Mouse (Mus musculus) large intestine, adult 2 months (tissue): ENCODE data around the gene Ddah1. TPM values are rescaled to one million over a fixed set of nuclear protein-coding genes. Genes with fewer than 3 reads are reported as not detected.
"Not testable (repeated sequence)": the region's sequence is repeated elsewhere in the genome, so short reads cannot be mapped to it uniquely, and the experiment has no call there.

Experiments
- DNase-seq: peaks from one replicate; pipeline ENCODE4 v3.0.0-alpha.2; 2012; ENCODE audit warnings: low read depth, low spot score
- WGBS: fragments of 180-500 bp; shearing (Covaris S2); methylation state at CpG from one replicate; pipeline ENCODE4 v1.1.7; 2018; 5-methylcytosine and 5-hydroxymethylcytosine counted together
- polyA plus RNA-seq: library from polyadenylated mRNA; depleted of rRNA; stranded (reverse); fragments of >200 nt; gene quantifications from 2 replicates; pipeline ENCODE4 v1.2.3, GENCODE M21; 2012

Gene Ddah1
- polyA plus RNA-seq, 1 experiment = 25.1 TPM

DNA sequence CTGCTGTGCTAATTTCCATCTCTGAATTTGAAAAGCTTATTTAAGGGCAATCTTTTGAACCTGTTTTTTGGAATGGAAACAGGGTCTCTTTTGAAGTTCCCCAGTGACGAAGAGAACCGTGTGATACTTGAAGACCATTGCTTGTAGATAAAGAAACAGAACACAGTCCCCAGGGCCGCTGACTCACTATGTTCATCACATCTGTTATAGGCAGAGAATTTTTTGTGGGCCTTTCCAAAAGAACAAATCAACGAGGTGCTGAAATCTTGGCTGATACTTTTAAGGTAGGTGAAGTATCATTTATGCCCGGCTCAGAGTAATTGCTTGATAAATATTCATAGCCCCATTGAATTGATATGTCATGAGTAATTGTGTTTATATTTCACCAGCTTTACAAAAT lies 93.6 kb downstream of the Ddah1 start:
- DNase-seq = no peak
- WGBS = 92% methylated on average over 5 of the region's 5 CpGs

DNA sequence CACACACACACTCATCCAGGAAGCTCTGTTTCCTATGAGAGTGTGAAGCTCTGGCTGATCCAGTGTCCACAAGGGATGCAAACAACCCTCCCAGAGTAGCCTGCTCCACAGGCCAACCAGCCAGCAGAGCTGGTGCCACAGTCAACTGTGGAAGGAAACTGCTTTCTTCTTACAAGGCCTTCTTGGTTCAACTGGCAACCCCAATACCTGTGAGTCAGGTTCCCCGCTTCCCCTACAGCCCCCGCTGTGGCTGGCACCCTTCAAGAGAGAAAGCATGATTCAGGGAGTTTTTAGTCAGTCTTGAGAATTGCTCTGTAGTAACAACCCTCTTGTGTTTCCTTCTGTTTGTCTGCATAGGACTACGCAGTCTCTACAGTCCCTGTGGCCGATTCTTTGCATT lies 94.3 kb downstream of the Ddah1 start:
- 94% methylated on average over 4 of the region's 4 CpGs for WGBS
- DNase-seq = no peak

DNA sequence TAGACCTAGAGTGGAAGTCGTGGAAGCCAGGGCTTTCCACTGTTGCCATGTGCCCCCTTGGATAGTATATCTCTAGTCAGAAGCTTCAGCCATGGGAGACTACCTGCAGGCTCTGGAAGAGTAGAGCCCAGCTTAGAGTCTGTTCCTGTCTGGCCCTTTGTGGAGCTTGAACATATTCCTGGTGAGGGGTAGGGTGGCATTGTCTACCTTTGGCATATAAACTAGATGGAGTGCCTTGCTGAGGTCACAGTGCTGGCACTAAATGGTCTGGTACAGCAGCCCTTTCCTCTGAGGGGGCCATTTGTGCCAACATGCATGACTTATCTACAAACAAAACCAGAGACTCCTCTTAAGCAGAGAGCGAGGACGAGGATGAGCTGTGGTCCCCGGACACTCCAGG lies 95.2 kb downstream of the Ddah1 start:
- no peak for DNase-seq
- 93% methylated on average over 4 of the region's 4 CpGs for WGBS

DNA sequence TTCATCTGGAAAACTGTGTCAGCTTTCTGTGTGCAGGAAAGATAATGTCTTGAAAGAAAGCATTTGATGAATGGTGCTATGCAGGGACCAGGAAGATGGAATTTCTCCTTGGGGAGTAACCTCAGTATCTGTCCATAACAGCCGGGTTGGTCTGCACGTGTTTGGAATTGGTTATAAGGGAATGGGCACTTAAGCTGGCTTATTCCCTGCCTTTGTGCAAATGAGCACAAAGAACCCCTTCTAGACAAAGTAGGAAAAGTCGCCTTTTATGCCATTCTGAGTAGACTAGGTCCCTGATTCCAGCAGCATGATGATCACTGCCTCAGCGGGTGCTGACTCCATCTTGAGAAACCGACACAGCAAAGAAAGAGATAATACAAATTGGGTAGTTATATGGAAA lies 96.0 kb downstream of the Ddah1 start:
- whole genome bisulfite sequencing = 85% methylated on average over 5 of the region's 5 CpGs
- DNase-seq = no peak

DNA sequence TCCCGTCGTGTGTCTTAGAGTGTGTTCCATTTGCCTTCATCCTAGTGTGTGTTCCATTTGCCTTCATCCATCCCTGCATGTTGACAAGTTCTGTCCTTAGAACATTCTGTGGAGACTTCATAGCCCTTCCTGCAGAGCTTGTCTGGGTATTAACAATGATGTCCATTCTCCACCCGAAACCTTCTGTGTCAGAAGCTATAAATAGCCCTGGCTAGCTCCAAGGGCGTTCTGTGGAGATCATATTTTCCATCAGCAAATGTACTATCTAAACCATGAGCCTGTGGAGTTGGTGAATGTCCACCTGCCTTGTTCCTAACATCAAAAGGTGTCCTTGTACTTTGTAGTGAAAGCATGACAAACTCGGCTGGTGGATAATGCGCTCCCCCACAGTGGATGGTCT lies 96.8 kb downstream of the Ddah1 start:
- DNase-seq = no peak
- 83% methylated on average over 6 of the region's 6 CpGs for WGBS

DNA sequence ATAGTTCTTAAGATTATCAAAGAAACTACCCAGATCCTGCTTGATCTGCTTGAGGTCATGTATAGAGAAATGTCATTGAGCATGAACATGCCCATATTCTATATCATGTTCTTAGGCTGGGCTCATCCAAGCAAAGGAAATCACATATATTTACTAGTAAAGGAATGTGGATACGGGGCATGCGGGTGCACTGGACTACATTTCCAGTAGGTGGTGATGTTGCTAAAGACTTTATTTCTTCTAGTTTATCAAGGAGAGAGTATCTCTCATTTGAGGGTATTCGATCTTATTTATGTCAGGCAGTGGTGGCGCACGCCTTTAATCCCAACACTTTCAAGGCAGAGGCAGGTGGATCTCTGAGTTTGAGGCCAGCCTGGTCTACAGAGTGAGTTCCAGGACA lies 99.9 kb downstream of the Ddah1 start:
- no peak for DNase-seq
- WGBS = 91% methylated on average over 5 of the region's 5 CpGs

DNA sequence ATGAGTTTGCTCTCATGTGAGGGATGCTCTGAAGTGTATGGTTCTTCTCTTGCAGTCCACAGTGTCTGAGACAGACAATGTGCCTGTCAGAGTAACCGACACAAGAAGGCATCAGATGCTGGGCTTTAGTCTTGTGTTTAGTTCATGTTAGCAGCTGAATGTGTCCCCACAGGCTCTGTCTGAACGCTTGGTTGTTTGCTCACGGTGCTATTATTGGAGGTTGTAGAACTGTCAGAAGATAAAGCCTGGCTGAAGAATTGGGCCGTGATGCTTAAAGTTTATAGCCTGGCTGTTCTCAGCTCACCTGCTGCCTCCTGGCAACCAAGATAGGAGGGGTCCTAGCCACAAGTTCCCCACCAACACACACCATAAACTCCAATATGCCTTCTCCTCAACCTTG lies 104.0 kb downstream of the Ddah1 start:
- WGBS = 35% methylated on average over 4 of the region's 4 CpGs

DNA sequence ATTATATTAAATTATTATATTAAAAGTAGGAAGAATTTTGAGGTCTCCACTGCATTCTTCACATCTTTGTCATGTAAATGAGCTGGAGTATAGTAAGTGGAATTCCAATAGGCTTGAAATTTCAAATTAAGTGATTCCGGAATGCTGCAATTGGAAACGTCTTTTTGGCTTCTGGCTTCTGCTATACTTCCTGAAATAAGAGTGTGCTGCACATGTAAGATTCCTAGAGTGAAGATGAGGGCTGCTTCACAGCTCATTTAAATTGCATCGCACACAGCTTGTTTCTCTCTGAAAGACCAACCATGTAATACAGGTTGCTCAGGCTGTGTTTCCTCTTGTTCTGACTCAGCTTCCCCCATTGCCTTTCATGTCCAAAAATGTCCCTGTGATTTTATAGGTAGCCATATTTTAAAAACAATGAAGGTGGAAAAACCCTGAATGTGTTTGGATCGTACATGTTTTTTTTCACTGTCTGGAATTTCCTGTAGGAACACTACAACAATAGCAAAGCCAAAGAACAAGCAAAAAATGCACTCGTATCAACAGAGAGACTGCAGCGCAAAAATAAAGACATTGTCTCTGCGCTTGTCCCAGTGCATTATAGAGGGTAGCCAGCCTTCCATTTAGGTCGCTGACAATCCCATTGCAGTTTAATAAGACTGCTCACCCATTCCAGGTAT lies 105.7 kb downstream of the Ddah1 start:
- no peak for DNase-seq
- 77% methylated on average over 8 of the region's 8 CpGs for WGBS

More for the DNA sequence above, 104.0 kb downstream of the Ddah1 start:
- no peak for DNase-seq

DNA sequence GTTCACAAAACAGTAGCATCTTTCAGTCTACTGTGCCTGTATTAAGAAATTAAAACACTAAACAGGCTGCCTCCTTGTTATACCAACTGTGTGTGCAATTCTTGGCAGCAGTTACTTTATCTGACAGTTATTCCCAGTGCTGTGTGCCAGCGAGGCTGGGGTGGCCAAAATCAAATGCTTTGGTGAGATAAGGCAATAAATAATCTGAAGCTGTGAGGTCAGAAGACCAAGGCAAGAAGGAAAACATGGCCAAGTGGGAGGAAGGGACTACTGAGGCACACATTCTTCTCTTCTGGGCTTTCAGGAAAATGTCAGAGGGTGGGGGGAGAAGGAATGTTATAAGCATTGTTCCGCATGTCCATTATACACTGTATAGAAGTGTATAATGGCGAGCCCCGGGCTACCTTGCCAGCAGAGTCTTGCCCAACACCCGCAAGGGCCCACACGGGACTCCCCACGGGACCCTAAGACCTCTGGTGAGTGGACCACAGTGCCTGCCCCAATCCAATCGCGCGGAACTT lies 106.3 kb downstream of the Ddah1 start:
- 92% methylated on average over 7 of the region's 10 CpGs for WGBS
- DNase-seq = no peak

DNA sequence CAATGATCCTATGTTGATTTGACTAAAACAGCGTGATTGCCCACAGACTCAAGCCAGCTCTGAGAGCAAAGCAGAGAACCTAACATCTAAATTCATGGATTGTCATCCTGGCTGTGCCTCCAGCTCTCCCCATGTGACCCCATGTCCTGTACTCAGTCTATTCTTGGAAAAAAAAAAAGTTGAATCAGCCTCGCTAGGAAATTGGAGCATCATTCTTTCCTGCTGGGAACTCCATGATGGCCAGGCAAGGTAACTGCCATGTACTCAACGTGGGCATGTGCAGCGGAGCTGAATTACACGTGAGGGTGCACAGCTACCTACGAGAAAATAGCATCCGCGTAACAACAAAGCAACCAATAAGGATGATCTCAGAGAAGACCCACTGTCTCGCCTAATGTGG lies 114.2 kb downstream of the Ddah1 start:
- 90% methylated on average over 9 of the region's 9 CpGs for whole genome bisulfite sequencing
- no peak for DNase-seq

DNA sequence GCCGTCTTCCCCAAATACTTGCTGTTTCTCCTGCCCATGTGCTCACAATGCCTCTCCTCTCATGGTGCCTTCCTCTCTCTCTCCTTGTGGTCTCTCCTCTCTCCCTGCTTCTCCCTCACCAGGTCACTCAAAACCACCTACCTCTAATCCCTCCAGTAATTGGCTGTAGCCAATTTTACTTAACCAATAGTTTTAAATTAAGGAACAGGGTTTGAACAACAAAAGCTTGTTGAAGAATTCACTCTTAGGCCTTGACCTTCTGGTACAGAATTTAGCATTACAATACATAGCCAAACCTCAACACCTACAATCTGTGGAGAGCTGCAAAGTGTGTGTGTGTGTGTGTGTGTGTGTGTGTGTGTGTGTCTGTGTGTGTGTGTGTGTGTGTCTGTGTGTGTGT lies 114.8 kb downstream of the Ddah1 start:
- no peak for DNase-seq
- WGBS = 100% methylated on average over 1 of the region's 1 CpGs

DNA sequence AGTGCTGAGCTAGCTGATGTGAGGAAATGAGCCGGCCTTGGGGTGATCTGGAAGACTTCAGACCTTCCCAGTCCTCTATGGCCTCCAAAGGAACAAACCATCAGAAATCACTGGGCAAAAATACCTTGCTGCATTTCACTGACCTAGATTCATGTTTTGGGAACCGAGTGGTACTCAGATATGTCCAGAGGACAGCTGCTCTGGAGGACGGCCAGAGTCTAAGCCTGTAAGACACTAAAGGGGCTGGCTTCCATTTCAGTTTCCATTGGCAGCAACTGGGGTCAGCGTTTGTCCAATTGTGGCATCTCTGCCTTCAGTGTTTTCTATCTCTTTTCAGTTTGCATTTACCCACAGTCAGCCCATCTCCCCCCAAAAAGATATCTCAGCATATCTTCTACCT lies 115.7 kb downstream of the Ddah1 start:
- 70% methylated on average over 4 of the region's 4 CpGs for WGBS
- DNase-seq = no peak

DNA sequence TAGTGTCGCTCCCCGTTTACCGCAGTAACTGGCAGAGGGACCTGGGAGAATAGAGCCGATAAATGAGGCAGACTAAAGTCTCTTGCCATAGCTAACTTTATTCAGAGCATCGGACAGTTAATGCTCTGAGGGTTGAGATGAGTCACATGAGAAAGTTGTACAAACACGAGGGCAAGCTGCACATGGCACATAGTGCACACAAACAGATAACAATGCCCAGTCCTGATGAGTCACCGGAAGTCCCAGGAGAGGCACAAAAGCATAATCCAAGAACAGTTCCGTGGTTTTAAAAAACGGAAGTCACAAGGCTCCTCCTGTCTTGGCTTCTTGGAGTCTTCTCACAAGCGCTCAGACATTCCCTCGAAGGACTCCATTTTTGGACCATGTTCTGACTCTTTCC lies 117.6 kb downstream of the Ddah1 start:
- DNase-seq = no peak
- WGBS = 74% methylated on average over 11 of the region's 11 CpGs

DNA sequence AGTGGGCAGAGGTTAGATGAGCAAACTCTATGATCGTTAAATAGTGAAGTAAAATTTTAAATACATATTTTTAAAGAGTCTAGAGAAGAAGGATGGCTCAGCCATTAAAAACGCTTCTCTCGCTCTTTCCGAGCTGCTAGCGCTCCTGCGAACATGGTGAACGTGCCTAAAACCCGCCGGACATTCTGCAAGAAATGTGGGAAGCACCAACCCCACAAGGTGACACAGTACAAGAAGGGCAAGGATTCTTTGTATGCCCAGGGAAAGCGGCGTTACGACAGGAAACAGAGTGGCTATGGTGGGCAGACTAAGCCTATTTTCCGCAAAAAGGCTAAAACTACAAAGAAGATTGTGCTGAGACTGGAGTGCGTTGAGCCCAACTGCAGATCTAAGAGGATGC lies 120.4 kb downstream of the Ddah1 start:
- WGBS = 96% methylated on average over 14 of the region's 14 CpGs
- not testable (repeated sequence) for DNase-seq

DNA sequence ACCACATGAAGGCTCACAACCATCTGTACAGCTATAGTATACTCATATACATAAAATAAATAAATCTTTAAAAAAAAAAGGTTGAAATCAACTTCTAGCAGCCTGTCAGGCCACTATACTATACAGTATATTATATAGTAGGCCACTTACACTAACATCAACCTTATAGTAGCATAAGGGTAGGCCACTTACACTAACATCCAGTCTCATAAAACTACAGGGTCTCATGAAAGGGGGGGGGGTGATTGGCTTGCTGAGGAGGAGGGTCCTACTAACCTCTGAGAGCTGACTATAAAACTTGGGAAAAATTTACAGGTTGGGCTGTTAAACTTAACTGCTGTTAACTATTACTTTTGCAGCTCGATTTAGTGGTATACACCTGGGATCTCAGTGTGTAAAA lies 121.9 kb downstream of the Ddah1 start:
- 33% methylated on average over 1 of the region's 1 CpGs for WGBS
- no peak for DNase-seq

DNA sequence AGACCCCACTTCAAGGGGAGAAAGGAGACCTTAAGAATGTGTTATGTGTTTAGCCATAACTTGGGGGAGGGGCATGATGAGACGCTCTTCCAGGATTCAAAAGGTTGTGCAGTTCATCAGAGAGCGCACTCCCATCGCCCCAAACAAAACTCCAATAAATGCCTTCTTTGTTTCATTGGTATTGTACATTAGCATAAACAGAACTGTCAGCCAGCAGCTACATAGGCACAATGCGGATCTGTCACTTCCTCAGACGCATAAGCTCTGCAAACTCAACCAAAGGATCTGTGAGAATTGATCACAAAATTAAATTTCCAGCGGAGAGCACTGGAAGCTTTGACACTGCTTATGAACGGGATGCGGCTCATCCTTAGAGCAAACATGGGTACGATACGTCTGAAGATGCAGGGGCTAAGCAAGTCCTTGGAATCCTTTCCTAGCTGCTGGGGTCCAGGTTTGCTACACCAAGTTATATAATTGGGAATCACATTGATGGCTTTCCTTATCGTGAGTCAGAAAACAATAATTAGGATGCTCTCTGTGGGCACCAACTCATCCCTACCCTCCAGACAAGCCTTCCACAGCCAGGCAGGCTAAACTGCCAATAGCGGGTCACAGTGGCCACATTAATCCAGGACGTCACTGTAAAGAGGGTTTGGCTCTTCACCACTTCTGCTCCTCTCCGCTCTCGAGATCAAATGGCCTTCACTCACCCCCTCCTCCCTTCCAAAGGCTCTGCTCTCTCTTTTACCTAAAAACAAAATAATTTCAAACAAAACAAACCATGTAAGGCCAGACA lies 123.8 kb downstream of the Ddah1 start:
- no peak for DNase-seq
- 92% methylated on average over 15 of the region's 15 CpGs for WGBS

DNA sequence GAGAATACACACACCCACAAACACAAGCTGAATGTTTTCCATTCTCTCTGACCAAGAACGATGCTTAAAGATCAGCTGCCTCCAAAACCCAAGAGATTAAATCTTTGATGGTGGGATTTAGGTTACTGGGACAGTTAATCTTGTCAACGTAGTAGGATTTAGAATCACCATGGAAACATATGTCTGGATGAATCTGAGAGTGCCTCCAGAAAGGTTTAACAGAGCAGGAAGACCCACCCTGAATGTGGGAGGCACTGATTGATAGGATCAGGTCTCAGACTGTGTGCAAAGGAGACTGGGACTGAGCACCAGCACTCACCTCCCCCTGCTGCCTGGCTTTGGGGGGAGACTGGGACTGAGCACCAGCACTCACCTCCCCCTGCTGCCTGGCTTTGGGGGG lies 124.8 kb downstream of the Ddah1 start:
- no peak for DNase-seq
- WGBS = 39% methylated on average over 2 of the region's 2 CpGs

DNA sequence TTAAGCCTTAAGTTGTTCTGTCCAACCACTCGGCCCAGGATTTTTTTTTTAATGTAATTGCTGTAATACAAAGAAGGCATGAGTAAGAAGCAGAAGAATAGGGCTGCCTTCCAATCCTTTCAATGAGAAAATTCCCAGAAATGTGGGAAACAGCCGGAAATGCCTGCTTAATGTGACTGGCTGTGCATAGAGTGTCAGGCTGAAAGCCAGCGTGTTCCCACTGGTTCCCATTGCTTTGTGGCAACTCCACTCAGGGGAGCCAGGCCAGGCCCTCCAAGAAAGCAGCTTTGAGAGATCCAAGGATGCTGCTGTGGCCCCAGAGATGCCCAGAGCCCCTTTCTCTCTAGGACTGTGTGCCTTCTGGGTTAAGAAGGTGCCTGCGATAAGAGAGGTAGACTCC lies 126.9 kb downstream of the Ddah1 start:
- 73% methylated on average over 4 of the region's 4 CpGs for WGBS
- DNase-seq = no peak

DNA sequence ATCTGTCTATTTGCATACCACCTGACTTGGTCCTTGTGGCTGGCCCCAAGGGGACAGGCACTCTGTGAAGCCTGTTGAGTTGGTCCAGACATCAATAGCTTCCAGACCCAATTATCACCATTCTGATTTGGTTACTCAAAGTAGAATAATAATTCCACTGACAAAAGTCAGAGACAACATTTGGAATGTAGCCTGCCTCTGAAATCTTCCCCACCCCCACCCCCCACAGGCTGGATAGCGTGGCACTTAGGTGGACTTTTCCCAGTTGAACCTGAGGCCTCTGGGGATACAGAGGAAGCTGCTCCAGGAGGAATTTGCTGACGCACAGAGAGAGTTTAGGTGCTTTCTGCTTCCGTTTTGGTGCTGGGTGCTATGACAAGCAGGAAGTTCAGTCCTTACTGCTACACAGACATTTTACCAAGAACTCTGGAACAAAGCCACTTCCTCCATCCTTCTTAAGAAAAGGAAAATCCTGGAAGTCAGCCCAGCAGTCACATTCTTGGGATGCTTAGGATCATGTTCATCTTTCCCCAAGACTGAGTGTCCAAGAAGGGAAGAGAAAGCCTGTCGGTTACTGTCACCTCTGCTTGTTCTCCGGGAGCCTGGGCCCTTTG lies 127.5 kb downstream of the Ddah1 start:
- no peak for DNase-seq
- WGBS = 69% methylated on average over 5 of the region's 5 CpGs

DNA sequence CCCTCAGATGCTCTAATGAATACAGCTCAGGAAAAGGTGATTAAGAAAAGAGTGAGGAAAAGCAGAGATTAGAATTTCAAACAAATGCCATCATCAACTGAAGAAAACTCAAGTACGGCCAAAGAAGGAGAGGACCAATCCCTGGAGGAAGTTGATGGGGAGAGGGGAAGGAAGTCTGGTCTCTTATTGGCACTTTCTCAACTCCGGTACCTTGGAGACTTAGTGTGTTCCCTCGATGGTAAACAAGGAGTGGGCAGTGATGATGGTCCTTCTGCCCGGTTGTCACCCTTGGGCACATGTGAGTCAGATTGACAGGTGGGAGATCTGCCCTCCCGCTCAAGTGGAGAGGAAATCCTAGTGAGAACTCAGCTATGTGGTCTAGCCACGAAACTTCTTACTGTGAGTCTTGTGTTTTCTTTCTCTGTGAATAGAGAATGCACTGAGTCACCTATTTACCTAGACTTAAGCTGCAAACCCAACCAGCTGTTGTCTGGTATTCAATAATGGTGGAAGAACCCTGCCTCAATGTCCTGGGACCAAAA lies 129.0 kb downstream of the Ddah1 start:
- no peak for DNase-seq
- WGBS = 80% methylated on average over 6 of the region's 6 CpGs
